Mouse (Mus musculus) cortical plate, adult 2 months (tissue): ENCODE measurements at regions not wholly inside any gene's neighbourhood (a gene's known extent, or its start where the extent isn't known, plus 50 kb on each side); places are given as distances from the start of the nearest gene placed in this dataset.
A peak's percentile ranks its signal among the peaks of the same experiment; 100 is the strongest.

ENCODE experiments used
- H3K27ac ChIP-seq: fragments of 200-500 bp; 2 replicates; pipeline ENCODE4 v1.5.1; 2012; ENCODE audit warnings: low read length, control low read depth, inconsistent platforms; ENCODE audit not compliant: insufficient read depth
- H3K4me1 ChIP-seq: fragments of 200-500 bp; 2 replicates; pipeline ENCODE4 v1.6.1; 2011; ENCODE audit warnings: low read length; ENCODE audit not compliant: control insufficient read depth, insufficient read depth
- H3K4me3 ChIP-seq: fragments of 200-500 bp; 2 replicates; pipeline ENCODE4 v1.5.1; 2011; ENCODE audit warnings: mild to moderate bottlenecking, low read length, control low read depth; ENCODE audit not compliant: insufficient read depth
- CTCF ChIP-seq: fragments of 200-500 bp; IDR thresholded peaks from 2 replicates; pipeline ENCODE4 v1.5.1; 2011; ENCODE audit warnings: mild to moderate bottlenecking, control low read depth, low read length; ENCODE audit not compliant: insufficient read depth; ENCODE audit errors: extremely low read depth
- POLR2A ChIP-seq: fragments of 200-500 bp; IDR thresholded peaks from 2 replicates; pipeline ENCODE4 v1.6.1; 2011; ENCODE audit warnings: mild to moderate bottlenecking, low read length, control low read depth; ENCODE audit not compliant: insufficient read depth; ENCODE audit errors: extremely low read depth

DNA sequence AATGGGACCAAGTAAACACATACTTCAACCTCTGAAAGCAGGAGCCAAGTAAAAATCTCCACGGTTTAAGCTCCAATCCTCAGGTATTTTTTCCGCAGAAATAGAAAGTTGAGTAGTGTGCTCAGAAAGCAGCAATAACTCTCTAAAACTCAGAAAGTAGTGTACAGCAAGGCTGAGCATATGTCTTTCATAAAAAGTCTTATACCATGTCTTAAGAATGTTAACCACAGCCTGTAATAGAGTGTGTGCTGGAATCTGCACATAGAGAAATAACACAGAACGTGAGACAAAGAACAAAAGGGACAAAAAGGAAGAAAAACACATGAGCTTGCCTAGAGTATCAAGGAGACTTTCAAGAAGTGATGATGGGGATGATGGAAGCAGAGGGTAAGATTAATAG is 285.2 kb downstream of the Cdh11 start:
- H3K4me1 ChIP-seq, result no peaks in the 10 kb centered on the region
- H3K4me3 ChIP-seq, result no peak overlapping the region
- no peak overlapping the region for H3K27ac ChIP-seq
- no peak for TF ChIP-seq CTCF
- no peak for TF ChIP-seq POLR2A

DNA sequence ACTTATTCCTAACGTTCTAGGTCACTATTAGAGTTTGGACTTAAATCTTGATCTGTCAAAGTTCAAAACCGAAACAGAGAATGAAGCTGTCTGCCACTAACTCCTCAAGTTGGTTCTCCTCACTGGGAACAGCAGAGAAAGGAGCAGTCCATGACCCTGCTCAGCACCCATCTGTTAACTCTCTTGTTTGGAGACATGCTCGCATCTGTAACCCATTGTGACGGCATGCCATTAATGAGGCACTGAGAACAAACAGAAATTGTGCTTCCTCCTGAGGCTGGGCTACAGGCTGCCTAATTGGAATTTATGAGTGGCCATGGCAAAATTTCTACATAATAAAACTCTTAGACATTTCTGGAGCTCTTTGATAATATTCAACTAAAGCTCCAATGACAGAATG is 286.4 kb downstream of the Cdh11 start:
- H3K4me3 ChIP-seq, result no peak overlapping the region
- TF ChIP-seq POLR2A, result no peak
- TF ChIP-seq CTCF, result no peak
- H3K27ac ChIP-seq, result no peak overlapping the region
- no peaks in the 10 kb centered on the region for H3K4me1 ChIP-seq

DNA sequence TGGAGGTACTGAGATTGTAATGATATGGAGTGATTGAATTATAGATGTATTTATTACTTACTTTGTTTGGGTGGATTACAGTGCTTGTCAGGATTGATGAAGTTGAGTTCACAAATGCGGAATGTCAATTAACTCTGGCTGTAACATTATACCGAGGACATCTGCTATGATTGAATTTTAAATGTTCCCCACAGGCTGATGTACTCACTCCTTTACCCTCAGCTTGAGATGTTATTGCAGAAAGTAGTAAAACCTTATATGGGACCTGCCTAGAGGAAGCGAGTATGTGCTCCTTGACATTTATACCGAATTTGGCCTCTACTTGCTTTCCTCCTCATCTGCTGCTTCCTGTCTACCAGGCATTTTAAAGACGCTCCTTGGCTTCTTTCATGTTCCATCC is 288.3 kb downstream of the Cdh11 start:
- Histone ChIP-seq H3K27ac (no peak overlapping the region), H3K4me1 (no peaks in the 10 kb centered on the region), H3K4me3 (no peak overlapping the region)
- no peak for TF ChIP-seq POLR2A
- TF ChIP-seq CTCF, result no peak

DNA sequence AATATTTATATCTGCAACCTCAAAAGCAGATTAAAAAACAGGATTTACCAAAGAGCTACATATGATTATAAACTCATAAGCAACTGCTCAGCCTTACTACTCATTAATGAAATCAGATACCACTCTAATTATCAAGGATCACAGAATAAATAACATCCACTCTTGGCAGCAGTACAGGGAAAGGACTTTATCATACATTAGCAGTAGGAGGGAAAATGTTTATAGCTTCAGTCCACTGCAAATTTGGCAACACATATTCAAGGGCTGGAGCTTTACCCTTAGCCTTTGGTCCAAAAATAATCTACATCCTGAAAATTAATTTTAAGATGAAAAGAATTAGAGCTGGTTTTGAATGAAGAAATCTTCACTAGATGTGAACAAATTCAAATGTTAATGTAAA is 288.7 kb downstream of the Cdh11 start:
- TF ChIP-seq CTCF, result no peak
- no peak for TF ChIP-seq POLR2A

DNA sequence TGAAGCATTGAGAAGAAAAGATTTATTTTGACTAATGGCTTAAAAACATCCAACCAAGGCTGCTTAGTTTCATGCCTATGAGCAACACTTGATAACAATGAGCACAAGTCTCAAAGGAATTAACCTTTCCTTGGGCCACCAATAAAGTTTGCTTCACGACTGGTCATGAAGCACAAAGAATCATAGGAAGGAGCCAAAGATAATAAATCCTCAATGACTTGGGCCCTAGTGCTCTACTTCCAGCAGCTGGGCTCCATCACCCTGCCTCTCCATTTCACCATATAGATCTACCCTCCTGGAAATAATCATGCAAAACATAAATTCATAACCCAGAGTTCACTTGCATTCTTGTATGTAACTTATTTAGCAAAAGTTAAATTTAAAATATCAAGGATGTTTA is 289.4 kb downstream of the Cdh11 start:
- Histone ChIP-seq H3K4me1 (no peaks in the 10 kb centered on the region), H3K27ac (no peak overlapping the region), H3K4me3 (no peak overlapping the region)
- TF ChIP-seq CTCF (no peak), POLR2A (no peak)

More for the DNA sequence above, 288.7 kb downstream of the Cdh11 start:
- Histone ChIP-seq H3K27ac (no peak overlapping the region), H3K4me3 (no peak overlapping the region), H3K4me1 (no peaks in the 10 kb centered on the region)

DNA sequence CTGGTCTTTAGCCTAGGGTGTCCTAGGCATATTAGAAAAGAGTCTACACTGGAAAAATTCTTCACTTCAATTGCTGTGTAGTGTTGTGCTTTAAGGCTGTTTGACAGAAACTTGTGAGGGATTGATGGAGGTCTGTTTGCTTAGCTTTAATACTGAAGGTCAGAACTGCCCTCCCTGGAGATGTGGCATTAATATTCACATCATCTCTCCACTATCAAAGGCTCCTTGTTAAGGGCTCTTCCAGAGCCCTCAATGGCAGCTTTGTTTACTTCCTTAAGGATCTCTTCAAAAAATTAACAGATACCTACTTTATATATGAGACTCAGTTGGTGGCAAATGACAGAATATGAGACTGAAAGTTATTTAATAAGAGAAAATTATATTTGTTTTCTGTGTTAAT is 294.4 kb downstream of the Cdh11 start:
- Histone ChIP-seq H3K4me3 (no peak overlapping the region), H3K4me1 (no peaks in the 10 kb centered on the region), H3K27ac (no peak overlapping the region)
- TF ChIP-seq CTCF, result no peak
- no peak for TF ChIP-seq POLR2A

DNA sequence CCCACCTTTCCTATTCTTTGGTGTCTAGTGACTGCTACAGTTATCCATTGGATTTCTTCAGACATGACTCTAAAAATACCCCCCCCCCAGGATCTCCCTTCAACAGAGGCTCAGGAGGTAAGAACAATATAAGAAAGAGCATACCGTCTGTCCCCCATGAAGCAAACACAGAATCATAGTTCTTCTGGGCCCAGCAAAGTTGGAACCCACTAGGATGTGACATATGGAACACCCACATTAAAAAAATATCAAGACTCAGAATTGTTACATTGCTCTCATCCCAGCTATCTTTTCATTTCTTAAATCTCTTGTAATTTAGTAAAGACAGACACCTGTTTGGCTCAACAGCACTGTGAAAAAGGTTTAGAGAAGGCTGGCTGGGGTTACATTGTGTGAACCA is 297.2 kb downstream of the Cdh11 start:
- Histone ChIP-seq H3K4me1 (no peaks in the 10 kb centered on the region), H3K4me3 (no peak overlapping the region), H3K27ac (no peak overlapping the region)
- no peak for TF ChIP-seq POLR2A
- TF ChIP-seq CTCF, result no peak

DNA sequence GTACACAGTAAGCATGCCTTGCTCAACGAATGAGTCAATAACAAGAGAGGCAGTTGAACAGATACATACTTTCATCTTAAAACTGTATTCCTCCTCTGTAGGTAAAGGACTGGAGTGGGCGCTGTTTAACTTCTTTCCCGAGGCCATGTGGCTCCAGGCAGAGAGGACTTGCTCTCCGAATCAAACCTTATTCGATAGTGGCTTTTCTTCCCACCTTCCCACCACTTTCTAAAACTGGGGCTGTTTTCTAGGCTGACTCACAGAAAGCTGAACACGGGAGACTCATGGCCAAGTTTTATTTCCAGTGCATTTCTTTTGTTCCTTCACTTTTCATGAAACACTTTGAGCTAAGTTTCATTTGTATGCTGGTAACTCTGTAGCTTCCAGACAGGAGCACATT is 297.6 kb downstream of the Cdh11 start:
- TF ChIP-seq CTCF, result peak; percentile 24; the same call in 1 of the 2 replicates
- TF ChIP-seq POLR2A, result no peak
- H3K4me1 ChIP-seq, result no peaks in the 10 kb centered on the region
- H3K4me3 ChIP-seq, result no peak overlapping the region
- no peak overlapping the region for H3K27ac ChIP-seq

DNA sequence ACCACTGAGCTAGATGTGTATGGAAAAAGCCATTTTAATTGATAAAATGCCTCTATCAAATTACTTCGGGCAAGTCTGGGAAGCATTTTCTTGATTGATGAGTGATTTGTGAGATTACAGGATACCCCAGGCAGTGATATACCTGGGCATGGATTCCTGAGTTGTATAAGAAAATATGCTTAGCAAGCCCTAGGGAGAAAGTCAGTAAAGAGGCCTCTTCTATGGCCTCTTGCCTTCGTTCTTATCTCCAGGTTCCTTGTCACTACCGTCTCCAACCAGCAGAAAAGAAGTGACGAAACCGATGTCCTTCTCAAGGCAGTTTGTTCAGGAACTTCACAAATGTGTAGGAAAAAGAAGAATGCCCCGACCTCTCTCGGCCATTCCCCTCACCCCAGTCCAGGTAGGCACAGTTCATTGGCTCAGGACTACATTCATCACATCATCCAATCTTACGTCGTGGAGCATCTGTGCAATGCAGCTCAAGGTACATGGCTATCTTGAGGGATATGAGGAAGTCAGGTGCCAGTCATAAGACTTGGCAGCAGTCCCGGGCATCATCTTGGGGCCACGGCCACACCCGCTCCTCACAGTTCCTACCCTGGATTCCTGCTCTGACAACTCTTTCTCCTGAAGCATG is 310.2 kb downstream of the Cdh11 start:
- H3K27ac ChIP-seq, result no peak overlapping the region
- no peaks in the 10 kb centered on the region for H3K4me1 ChIP-seq
- no peak overlapping the region for H3K4me3 ChIP-seq
- TF ChIP-seq POLR2A (no peak), CTCF (no peak)

DNA sequence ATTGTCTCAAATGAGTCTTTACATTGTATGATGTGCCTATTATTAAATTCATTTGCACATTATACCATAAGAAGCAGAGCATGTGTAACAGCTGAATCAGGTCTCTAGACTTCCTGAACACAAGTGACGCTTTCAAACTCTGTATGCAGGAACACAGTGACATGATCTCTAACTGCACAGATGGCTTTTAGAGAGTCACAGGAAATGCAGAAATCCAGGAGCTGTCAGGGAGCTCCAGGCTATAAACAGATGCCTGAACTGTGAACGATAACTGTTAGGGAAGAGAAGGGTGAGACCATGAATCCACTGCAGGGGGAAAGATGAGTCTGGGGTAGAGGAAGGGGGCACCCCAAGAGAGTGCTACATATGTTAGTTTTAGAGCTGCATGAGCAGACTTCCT is 311.2 kb downstream of the Cdh11 start:
- no peak overlapping the region for H3K4me3 ChIP-seq
- TF ChIP-seq POLR2A, result no peak
- TF ChIP-seq CTCF, result no peak
- no peak overlapping the region for H3K27ac ChIP-seq
- H3K4me1 ChIP-seq, result no peaks in the 10 kb centered on the region
